Mouse (Mus musculus) kidney, adult 10 weeks (tissue): ENCODE data around the gene 3110040N11Rik. TPM values are rescaled to one million over a fixed set of nuclear protein-coding genes. Genes with fewer than 3 reads are reported as not detected.

ENCODE experiments used
- polyA plus RNA-seq: library from polyadenylated mRNA; stranded (reverse); fragments of 350-450 nt; fragmentation: Illumina TruSeq; extraction: RNeasy Lipid Tissue Mini Kit (QIAGEN cat#74804); gene quantifications from one replicate; pipeline ENCODE4 v1.2.3, GENCODE M21; 2014; ENCODE audit warnings: low read depth, low replicate concordance

3110040N11Rik gene
- 9.2 TPM for polyA plus RNA-seq

DNA sequence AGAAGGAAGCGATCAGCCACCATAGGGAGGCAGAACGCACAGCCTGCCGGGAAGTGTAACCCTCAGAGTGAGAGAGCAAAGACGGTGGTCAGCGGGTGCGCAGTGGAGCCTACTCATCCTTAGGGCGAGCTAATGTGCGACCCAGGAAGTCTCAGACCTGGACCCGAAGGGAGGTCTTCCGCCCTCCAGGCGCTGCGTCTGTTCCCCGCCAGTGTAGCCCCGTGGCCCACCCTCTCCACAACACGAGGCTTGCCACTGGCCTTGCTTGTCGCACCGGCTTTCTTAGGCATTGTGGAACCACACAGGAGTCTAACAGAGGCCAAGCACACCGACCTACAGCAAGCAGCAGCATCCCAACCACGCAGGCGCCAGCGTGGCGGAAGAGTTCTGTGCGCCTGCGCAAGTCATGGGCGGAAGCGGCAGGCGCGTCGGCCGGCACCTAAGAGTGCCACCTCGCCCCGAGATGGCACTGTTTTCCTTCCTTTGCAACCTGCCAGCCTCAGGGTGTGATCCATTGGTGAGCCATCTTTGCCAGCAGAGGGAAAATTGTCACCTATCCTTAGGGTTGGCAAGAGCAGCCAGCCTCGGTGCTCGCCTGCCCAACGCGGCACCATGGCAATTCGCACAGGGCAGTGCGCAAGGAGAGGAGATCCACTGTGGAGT, at the start of gene 3110040N11Rik:
3110040N11Rik (minus strand) TSS at position 384 of the 663 bp plus-strand sequence.

DNA sequence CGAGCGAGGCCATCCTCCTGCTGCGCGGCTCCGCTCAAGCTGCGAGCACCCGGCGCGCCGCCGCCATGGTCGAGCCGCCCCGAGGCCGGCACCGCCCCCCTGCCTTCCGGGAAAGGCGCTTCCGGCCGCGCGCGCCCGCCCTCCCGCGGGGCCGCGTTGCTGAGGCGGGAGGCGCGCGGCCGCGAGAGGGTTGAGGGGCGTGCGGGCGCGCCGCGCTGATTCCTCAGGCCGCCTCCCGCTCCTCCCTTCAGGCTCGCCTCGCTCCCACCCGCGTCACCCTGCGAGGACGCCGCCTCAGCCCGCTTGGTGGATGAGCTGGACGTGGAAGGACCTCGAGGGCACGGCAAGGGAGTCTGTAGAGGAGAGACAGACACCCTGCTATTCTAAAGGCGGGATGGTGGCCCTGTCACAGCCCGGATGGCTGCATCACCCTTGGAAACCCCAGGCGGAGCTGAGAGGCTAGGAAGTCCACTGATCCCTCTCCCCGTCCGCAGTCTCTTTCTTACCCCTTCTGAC, 40.2 kb upstream of the 3110040N11Rik start, which contains the start of gene Btbd1:
Btbd1 (minus strand) TSS at position 53 of the 516 bp plus-strand sequence.

DNA sequence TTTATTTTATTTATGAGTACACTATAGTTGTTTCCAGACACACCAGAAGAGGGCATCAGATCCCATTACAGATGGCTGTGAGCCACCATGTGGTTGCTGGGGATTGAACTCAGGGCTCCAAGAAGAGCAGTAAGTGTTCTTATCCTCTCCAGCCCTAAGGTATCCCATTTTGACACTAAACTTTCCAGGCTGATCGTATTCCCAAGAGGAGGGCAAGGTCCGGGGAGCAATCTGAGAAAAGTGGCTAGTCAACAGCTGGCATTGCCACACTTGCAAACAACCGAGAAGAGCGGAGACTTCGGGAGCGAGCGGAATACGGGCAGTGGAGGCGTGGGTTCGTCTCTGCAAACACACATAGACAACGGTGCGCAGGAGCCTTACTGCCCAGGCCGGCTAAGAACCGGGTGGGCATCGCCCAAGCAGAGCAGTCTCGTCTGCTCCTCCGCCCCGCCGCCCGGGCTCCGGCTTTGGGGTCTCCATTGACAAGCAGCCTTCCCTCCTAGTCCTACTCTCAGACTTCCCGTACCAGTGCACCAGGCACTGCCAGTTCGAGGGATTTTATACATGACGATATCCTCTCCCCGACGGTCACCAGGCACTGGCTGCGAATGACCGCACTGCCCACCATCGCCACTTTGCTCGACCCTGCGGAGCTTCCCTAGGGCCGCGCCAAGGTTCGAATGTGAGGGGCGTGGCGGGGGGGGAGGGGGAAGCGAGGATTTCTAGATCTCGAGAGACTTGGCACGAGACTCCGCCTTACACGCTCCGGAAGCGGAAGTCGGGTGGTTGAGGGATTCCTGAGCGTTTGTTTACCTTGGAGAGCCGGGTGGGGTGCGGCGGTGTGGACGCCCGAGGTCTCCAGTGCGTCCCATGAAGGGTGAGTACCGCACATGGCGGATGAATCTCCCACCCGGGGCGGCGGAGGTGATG, 26.8 kb downstream of the 3110040N11Rik start, which contains the start of gene Ramac:
Ramac (plus strand) TSS at position 746 of the 930 bp plus-strand sequence.

Other genes with a start within 250 kb of the 3110040N11Rik start
- not detected for gene Fsd2, start 222.5 kb downstream of the 3110040N11Rik start, polyA plus RNA-seq
- 7.3 TPM for gene Whamm, start 218.2 kb downstream of the 3110040N11Rik start, polyA plus RNA-seq
- 0.36 TPM for gene Homer2, start 82.0 kb downstream of the 3110040N11Rik start, polyA plus RNA-seq
- gene Ramac, start 26.6 kb downstream of the 3110040N11Rik start, polyA plus RNA-seq, result 203 TPM
- gene Btbd1, start 40.0 kb upstream of the 3110040N11Rik start, polyA plus RNA-seq, result 222 TPM
- not detected for gene Gm10160, start 66.3 kb upstream of the 3110040N11Rik start, polyA plus RNA-seq
- gene Tm6sf1, start 69.5 kb upstream of the 3110040N11Rik start, polyA plus RNA-seq, result 9.7 TPM
- 15.6 TPM for gene Hdgfl3, start 145.0 kb upstream of the 3110040N11Rik start, polyA plus RNA-seq
- not detected for gene Bnc1, start 202.8 kb upstream of the 3110040N11Rik start, polyA plus RNA-seq